Mouse (Mus musculus) cerebral cortex, adult 2 months (tissue): ENCODE results near the gene Dgcr6.

ENCODE experiments used
- WGBS: fragments of 180-500 bp; shearing (Covaris S2); methylation state at CpG from one replicate; pipeline ENCODE4 v1.1.7; 2018; 5-methylcytosine and 5-hydroxymethylcytosine counted together

Gene Dgcr6

DNA sequence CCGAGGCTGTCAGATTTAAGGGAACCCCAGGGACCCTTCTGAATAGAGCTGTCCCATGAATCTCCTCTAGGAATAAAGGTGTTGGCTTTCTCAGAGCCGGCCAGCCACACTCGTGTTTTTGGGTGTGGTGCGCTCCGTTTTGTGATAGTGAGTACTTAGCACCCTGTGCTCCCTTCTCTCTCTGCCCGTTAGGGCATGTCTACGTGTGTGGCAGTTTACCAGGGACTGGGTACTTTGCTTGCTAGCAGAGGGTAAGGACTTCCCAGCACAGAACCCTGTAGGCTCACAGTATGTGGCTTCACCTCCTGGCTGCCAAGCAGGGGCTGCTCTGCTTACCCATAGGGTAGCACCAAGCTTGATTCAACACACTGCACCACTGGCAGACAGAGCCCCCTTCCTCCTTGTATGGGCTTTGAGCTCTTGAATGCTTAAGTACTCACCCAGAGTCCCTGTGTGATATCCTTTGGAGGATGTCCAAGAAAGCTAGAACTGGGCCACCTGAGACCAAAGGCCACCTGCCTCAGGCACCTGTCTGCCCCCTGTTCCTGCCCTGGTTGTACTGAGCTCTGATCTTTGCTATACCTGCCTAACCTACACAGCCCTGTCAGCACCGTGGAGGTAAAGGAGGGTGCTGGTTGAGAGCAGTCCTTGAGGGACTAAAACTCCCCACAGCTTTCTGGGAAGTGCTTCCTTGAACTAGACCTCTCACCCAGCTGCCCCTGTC lies 16.2 kb downstream of the Dgcr6 start:
- 85% methylated on average over 8 of the region's 8 CpGs for WGBS

DNA sequence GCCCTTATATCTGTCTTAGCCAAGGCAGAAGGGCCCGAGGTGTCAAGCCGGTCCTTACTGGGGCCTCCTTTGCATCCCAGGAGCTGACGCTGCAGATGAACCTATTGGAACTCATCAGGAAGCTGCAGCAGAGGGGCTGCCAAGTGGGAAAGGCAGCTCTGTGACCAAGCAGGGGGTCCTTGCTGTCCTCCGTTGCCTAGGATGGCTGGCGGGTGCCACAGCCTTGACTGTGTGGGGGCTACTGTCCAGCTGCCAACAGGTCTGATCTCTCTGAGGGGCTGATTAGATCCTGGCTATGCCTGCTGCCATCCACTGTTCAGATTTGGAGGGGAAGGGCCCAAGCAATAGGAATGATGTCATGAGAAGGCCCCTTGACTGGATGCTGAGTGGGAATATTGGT lies 18.1 kb downstream of the Dgcr6 start:
- WGBS, result 83% methylated on average over 5 of the region's 5 CpGs

DNA sequence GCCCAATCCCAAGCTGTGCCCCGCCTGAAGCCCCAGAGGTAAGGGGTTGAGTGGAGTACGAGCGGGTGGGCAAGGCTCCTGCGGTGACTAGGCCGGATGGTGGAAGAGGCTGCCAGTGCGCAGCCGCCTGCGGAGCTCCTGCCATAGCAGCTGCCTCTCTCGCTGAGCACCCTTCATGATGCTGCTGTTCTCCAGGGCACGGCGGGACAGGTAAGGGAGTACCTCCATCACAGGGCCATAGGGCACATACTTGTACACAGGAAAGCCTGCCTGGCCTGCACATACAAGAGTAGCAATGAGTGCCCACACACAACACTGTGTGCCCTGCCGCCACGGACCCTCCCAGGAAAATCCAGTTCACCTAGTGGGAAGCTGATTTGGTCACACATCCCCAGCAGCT lies 19.4 kb downstream of the Dgcr6 start:
- 94% methylated on average over 13 of the region's 13 CpGs for WGBS

DNA sequence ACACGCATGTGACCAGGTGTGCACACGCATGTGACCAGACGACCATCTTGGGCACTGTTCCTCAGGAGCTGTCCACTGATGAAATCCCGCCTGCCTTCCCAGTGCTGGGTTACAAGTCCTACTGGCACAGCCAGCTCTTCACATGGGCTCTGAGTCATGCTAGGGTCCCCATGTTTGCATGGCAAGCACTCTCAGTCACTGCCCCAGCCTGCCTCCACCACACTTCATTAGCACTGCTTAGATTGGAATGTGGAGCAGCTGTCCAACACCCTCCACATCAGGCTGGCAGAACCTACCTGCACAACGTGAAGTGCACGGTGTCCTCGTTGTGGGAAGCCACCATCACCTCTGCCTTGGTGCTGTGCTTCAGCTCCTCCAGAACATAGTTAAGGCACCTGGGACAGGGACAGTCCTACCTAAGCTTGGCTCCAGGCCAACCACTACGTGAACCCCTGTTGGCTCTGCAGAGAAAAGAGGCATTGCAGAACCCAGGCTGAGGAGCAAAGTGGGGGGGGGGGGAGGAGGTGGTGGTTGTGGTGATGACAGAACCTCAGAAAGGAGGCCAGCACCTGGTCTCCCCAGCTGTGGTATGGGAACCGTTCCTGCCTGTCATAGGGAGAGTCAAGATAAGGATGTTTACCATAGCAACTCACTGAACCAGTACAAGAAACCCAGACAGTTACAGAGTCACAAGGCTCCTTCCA lies 20.8 kb downstream of the Dgcr6 start:
- WGBS, result 75% methylated on average over 9 of the region's 9 CpGs

DNA sequence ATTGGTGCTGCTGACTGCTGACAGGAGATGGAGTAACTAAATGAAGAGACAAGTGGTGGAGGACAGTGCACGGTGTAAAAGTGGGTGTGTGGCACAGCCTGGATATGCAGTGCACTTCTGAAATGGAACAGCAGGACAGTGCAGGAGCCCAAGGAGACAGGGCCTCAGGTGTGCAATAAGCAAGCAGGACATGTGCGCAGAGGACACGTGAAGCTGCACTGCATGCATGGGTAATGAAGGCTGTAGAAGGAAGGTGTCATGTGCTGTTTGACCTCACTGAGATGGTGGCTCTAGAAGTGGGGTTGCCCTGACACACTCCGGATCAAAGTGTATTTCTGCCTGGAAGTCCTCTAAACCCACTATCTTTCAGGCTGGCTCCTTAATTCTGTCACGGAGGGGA lies 22.0 kb downstream of the Dgcr6 start:
- WGBS, result 81% methylated on average over 5 of the region's 5 CpGs

DNA sequence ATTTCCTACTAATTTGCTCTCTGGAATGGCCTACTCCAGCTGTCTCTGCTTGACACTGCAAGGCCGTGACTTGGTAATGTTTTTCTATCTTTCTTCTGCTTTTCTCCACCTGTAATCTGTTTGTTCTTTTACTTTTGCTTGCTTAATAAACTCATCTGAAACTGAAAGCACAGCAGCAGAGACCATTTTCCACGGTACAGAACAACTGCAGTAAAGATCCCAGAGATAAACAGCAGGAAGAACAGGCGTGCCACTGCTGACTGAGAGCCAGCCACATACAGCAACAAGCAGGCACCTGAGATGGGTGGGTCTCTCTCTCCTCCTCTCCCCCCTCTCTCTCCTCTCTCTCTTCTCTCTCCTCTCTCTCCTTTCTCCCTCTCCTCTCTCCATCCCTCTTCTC lies 22.5 kb downstream of the Dgcr6 start:
- 75% methylated on average over 3 of the region's 3 CpGs for WGBS

DNA sequence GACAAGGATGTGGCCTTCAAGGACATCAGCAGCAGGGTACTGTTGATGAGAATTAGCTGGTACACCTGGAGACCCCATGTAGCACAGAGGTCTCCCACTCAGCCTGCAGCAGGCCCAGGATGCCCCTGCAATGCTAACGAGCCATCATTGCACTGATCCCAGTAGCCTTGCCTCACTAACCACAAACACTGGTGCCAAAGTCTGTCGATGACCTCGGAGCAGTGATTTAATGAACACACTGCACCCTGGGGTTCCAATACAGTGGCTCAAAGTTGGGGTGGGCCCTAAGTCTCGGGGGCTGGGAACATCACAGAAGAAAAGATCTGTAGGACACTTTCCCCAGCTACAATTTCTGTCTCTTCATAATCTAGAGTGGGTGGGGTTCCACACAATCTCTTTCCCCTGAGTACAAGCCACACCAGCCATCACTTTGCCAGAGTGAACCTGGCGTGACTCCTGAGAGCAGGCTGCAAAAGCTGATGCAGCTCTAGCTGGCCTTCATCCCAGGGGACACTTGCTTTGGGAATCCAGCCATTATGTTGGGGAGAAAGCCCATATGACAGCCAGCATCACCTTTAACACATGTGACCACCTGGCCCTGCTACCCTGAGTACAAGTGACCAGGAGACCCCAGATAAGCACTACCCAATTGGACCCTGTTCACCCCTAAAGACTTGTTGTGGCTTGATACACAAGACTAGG lies 25.8 kb downstream of the Dgcr6 start:
- WGBS, result 65% methylated on average over 5 of the region's 5 CpGs

DNA sequence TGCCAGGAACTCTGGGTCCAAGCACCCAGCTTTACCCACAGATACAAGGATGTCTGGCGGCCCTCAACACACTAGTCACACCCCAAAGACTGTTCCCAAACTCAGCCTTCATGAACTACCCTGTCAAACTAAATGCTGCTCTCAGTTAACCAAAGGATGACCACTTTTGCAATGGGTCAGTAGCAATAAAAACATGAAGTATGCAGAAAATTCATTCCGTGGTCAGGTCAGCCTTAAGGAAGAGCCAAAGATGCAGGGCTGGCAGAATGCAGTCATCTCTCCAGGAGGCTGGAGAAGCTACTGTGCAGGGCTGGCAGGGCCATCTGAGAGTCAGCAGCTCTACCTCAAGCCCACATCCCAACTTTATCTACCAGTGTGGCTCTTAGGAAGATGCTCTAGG lies 26.6 kb downstream of the Dgcr6 start:
- 93% methylated on average over 2 of the region's 2 CpGs for WGBS

DNA sequence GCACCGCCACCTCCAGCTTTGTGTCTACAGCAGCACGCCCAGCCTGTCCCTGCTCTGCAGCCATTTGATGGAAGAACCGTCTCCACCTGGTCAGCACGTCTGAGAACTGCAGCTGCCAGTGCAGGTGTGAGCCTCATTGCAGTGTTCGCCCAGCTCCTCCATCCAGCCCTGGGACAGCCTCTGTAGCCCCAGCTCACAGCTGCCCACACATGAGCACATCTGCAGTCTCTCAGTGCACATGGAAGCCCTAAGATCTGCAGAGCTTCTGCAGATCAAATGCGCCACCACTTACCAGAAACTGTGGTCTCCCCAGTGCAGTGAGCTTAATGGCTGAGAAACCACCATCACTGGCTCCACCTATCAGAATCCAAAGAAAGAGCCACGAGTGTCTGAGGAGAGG lies 27.5 kb downstream of the Dgcr6 start:
- WGBS, result 90% methylated on average over 7 of the region's 7 CpGs

DNA sequence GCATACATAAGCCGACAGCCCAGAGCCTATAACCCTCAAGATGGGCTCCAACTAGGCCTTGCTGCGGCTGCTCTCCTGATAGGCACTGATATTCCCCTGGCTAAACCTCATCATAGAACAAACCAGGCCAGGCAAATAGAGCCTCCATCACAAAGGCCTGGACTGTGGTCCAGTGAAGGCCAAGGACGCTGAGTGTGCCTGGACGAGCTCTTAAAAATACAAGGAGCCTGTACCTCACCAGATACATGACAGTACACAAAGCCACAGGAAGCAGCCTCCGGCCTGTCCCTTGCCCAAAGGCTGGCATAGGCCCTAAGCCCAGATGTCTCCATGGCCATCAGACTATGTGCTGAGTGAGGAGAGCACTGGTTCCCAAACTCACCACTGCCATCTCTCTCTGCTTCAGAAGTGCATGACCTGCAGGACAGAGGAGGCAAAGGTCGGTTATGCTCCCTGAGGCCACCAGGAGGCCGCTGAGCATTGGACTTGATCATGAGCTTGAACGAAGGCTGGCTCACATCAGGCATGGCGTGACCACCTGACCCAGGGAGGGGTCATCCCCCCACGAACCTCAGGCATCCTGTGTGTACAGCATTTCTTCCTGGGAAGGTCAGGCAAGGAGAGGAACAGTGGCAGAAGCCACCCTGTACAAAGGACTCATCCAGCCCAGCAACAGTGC lies 28.6 kb downstream of the Dgcr6 start:
- WGBS, result 86% methylated on average over 10 of the region's 10 CpGs

DNA sequence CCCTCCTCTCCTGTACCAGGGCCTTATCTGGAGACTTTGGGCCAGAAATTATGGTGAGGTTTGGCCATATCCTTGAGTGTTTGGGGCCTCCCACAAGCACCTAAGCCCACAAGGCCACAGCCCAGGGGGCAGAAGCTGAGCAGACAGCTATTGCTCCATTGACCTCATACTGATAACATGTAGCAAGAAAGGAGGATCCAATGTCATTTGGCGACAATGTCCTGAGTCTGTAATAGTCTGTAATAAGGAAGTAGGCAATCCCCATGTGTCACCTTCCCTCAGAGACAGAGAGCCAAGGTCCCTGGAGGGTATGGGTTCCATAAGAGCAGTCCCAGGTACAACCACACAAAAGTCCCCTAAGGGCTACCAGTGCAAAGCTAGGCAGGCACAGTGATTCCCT lies 29.6 kb downstream of the Dgcr6 start:
- 92% methylated on average over 1 of the region's 1 CpGs for WGBS

DNA sequence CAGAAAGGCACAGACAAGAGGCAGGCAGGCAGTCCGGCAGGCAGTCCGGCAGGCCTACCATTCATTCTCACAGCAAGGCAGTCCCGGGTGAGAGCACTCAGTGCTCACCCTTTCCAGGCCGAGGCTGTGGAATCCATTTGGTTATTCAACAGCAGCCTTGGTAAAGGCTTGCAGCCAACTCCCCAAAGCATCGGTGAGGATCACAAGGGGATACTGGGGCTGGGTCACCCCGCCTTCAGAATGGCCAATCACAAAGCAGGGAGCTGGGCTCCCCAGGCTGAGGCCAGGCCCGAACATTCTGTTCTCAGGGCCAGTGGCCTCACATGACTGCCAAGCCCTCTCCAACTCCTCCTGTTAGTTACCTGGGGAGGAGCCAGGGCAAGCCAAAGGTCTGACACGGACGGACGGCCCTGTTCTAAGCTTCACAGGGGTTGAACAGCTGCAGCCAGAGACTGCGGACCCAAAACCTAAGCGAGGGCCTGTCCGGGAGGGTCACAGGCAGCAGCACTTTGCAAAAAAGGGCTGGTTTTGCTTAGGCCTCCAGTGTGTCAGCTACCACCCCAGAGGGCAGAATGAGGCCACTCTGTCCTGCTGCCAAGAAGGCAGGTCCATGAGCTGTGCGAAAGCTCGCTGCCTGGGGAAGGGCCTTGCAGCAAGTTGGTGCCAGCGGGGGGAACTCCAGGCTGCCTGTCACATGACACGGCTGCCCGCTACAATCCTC lies 30.7 kb downstream of the Dgcr6 start:
- 81% methylated on average over 18 of the region's 18 CpGs for WGBS

DNA sequence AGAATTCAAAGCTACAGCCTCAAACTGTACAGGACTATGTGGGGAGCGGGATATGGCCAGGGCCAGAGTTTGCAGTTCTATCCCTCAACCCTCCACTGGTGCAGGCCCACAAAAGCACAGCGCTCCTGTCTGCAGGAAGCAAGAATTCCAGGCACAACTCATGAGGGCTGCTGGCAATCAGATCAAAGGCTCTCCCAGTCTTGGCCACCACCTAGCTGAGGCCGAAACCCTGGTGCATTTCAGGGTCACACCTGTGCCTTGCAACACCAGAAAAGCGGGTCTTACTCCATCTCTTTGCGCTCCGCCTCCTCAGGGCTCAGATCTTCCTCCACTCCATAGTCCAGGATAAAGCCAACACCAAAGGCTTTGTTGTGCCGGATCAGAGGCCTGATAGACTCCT lies 31.6 kb downstream of the Dgcr6 start:
- WGBS, result 85% methylated on average over 7 of the region's 7 CpGs

DNA sequence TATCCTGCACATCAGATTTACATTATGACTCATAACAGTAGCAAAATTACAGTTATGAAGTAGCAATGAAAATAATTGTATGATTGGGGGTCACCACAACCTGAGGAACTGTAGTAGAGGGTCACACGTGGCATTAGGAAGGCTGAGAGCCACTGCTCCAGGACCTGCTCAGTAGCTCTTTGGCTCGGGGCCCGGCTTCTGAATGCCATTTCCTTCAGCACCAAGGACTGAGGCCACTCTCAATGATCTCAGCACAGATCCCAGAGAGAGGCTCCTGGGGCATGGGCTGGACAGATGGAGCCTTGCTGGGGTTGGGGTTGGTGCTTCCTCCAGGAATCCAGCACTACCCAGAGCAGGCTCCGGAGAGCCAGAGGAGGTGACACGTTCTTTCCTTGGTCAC lies 34.4 kb downstream of the Dgcr6 start:
- WGBS, result 86% methylated on average over 5 of the region's 5 CpGs

DNA sequence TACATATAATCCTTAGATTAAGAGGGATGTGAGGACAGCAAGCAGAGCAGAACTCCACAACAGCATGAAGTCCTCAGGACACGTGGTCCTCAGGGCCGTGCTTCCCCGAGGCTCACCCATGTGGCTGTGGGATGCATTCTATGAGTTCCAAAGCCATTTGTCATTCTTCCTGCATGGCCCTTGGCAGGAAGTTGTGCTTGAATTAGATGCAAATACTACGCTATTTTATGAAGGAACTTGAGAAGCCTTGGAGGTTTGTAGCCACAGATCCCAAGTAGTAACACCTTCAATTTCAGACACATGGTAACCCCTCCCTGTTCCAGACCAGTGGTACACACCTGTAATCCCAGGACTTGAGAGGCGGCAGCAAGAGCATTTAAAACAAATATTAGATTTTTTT lies 43.7 kb downstream of the Dgcr6 start:
- WGBS, result 40% methylated on average over 5 of the region's 5 CpGs

DNA sequence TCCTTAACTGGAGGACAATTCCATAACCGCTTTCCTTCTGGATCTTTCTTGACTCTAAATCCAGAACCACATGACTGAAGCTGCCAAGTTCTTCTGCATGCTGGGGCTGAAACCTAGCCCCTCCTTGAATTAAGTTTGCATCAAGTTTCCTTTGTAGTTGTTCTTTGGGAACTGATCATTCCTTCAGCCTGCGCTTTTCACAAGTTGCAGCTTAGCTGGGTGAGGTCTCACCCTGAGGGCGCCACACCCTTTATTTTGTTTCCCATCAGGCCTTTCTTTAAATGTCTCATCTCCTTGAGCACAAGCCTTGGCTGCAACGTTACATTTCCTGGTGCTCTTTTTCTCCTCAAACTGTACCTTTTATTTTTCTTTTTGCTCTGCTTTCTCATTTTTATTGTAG lies 50.2 kb downstream of the Dgcr6 start:
- 74% methylated on average over 4 of the region's 4 CpGs for whole genome bisulfite sequencing

DNA sequence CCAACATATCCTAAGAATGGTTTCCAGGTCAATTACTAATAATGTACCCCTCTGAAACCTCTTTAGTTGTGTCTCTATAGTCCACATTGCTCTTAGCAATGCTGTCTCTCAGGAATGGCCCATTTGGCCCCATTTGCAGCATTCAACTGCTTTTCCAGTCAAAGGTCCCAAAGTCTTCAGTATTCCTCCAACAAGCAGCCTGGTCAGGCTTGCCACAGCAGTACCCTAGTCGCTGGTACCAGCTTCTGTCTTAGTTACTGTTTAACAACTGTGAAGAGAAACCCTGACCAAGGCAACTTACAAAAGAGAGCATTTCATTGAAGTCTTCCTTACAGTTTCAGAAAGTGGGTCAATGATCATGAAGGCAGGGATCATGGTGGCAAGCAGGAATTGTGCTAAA lies 50.7 kb downstream of the Dgcr6 start:
- WGBS, result 84% methylated on average over 1 of the region's 1 CpGs

DNA sequence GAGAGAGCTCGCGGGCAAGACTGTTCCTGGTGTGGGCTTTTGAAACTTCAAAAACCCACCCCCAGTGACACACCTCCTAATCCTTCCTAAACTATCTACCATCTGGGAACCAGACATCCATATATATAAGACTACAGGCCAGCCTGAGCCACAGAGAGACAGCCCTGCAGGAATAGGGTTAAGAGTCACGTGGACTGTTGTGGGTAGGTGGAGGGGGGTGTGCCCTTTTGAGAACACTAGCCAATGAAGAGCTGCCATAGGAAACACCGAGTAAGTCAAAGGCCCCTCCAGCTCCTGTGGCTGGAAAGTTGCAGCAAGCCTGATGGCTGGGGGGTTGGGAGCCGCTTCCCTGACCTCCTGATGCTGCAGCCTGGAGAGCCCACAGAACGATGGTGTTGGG lies 51.1 kb downstream of the Dgcr6 start:
- WGBS, result 63% methylated on average over 6 of the region's 6 CpGs

DNA sequence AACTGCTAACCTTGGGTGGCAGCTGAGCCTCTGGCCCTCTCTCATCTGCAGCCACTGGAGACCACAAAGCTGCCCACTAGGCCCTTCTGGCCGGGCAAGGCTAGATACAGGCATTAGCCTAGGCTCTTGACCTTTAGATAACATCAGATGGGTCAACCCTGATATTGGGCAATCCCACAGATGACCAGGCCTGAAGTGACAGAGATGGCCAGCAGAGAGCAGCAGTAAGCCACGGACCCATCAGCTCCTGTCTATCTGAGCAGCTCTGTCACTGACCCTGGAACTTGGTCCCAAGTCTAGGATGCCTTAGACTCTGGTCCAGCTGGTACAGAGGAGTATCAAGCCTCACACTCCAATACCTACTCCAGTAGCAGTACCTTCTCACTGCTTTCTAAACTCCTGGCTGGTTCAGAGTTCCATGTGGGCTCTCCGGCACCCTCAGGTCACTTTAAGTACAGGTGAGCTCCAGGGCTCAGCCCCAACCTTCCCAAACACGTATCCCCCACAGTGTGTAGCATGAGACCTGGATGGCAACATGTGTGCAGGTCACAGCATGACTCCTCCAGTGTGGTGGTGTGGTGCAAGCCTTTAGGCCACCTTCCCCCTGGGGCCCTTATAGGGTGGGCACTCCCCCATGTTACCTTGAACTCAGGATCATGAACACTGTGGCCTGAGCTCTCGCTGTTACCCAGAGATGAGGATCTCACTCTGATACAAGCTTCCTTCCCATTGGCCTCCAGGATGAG lies 55.7 kb downstream of the Dgcr6 start:
- WGBS, result 59% methylated on average over 5 of the region's 5 CpGs

DNA sequence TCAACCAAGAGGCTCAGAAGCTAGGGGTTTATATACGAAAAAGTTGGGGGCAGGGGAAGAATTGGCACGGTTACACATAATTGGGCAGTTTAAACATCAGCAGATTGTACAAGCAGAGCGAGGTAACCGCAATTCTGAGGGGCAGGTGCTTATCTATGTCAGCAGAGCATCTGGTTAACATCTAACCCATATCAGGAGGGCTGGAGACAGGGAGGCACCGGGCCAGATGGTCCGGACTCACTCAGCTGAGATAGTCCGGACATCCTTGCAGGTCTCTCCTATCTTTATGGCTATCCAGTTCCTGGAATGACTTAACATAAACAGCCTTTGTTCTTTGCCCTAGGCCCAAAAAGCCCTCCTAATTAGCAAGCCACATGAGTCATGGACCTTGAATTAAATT lies 58.4 kb downstream of the Dgcr6 start:
- 89% methylated on average over 7 of the region's 7 CpGs for WGBS

DNA sequence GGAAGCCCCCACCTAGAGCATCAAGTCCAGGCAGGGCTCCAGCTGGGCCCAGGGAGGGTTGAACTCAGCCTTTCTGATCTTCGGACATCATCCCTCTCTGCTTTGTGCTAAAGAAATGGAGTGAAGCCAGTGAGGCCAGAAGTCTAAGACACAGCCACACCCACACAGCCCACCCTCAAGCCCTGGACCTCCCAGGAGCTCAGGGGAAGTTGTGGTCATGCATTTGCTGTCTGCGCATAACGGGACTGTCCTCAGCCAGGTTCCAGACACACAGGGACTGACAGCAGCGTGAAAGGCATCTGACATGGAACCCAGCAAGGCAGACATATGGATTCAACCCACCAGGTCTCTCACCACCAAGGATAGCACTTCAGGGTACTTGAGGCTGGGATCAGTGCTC lies 63.8 kb downstream of the Dgcr6 start:
- WGBS, result 63% methylated on average over 4 of the region's 4 CpGs
